Mouse (Mus musculus): ENCODE data around the gene Sgk1. TPM values are rescaled to one million over a fixed set of nuclear protein-coding genes. Genes with fewer than 3 reads are reported as not detected.
A peak's percentile ranks its signal among the peaks of the same experiment; 100 is the strongest.

Gene Sgk1
- total RNA-seq (2021): 10 to 100 TPM; 64.4 to 65.5 TPM
- long read RNA-seq, transcript Sgk1-201 (12 exons, 2,456 nt): major isoform, 17 of 41 reads
- long read RNA-seq, transcript Sgk1-202 (12 exons, 2,576 nt): minor isoform, 5 of 41 reads
- long read RNA-seq, transcript Sgk1-204 (14 exons, 3,096 nt): minor isoform, 6 of 41 reads
- long read RNA-seq, partial matches to known transcripts: 9 of 41 reads
- long read RNA-seq, other reads (novel, unspliced or antisense): 4 of 41 reads

DNA sequence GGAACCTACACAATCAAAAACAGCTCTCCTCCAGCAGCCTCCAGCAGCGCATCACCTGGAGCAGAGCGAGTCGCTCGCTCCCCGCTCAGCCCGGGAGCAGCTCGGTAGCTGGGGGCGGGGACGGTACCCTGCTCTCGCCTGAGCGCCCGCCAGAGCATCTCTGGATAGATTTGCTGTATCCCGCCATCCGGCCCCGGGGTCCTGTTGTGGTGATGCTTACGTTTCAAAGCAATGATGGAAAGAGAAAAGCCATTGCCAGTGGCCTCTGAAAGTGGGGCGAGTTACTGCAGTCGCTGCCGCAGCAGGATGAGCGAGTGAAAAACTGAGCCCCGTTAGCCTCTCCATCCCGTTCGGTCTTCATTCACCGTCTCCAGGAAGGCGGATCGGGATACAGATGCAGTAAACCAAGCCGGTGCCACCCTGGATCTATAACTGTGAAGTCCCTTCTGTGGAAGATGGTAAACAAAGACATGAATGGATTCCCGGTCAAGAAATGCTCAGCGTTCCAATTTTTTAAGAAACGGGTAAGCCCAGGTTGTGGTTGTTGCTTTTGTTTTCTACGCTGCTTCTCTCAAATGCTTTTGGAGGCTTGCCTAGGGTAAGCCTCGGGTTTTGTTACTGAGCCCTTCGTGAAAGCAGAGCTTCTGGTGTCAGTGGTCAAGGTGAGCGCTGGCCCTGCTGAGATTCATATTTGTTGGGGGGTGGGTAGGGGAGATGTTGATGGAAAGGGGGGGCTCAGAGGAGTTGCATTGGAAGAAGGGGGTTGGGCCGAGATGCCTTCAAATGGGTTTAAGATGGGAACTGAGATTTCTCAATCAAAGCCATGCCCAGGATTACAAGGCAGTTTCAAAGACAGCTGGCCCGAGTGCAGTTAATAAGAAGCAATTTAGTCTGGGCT lies at the start of gene Sgk1:
Sgk1 (plus strand) TSS at position 1 of the 898 bp plus-strand sequence.
- peak; percentile 60 to 69 for DNase-seq (ENCODE audit: low spot score in 2 of 2)

DNA sequence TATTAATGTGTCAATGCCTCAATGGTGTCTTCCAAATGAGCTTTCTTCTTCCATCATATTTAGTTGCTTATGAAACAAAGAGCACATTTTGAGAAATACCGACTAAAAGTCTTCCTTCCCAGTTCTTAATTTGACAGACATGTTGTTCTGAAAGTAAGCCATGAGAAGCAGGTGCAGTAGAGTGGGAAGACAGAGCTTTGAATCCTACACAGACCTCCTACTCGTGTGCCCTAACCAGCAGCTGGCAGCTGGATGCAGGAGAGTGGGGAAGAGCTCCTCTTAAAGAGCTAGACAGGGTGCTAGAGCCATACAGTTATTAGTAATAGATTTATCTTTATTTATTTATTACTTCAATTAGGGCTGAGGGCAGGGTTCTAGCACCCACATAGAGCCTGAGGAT lies 49.7 kb upstream of the Sgk1 start:
- no peak for DNase-seq (ENCODE audit: low spot score in 2 of 2)

DNA sequence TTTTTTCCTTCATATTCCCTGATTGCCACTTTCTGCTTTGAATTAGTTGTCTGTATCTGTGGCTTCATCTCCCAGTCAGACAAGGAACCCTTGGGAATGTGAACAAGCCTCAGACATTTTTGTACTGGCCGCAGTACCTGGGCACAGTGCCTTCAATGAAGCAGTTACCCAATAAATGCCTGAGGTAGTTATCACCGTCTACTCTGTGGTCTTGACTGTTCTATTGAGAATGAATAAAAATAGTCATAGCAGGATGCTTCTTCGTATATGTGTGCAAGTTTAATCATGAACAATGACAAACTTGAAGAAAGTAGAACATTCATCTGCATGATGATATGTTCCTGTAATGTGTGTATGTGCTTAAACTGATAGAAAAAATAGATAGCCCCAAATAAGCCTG lies 48.2 kb upstream of the Sgk1 start:
- no peak for DNase-seq (ENCODE audit: low spot score in 2 of 2)

DNA sequence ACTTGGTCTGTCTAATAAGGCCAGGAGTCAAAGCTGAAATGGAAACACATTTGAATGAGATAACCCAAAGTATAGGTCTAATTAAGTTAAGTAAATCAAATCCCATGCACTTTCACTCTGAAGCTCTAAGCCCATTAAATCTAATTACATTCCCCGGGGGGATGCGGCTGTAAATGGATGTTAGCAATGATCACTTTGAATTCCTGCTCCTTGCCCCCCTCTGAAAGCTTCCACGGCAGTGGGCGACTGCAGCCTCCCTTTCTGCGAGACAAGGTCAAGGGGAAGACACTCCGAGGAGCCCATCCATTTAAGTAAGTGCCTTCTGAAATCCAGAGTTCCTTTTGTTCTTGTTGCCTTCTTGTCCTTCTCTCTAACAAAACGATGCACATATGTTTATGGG lies 46.9 kb upstream of the Sgk1 start:
- DNase-seq (ENCODE audit: low spot score in 2 of 2): no peak

DNA sequence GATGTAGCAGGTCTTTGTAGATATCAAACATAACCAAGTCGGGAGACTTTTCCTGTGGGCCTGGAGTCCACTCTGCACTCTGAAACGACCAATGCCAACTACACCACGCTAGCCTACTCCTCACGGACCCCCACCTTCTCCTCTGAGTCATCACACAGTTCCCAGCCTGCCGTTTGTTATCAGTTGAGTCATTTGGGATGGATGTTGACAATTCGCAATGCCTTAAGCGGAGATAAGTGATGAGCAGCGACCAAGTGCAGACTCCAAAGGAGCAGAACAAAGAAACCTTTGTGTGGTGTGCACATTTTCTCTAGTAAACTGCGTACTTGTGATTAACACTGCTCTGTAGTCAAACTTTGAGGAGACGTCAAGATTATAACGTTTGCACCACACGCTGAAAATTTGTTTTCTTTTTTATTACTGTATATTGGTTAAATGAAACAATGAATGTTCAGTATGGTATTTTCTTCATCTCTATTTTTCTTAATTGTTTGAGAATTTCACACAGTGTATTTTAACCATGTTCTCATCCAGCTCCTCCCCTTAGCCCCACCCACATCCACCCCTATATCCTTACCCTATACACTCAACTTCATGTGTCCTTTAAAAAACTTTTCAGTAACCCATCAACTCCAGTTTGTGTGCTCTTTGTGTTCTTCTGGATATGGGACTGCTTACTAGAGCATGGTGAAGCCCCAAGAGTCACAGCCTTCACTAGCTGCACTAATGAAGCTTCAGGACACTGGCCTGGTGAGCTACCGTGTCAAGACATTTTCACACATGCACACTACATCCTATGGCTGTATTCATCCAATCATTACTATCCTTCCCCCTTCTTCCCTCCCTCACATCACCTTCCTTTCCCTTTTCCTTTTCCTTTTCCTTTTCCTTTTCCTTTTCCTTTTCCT lies 42.5 kb upstream of the Sgk1 start:
- no peak for DNase-seq (ENCODE audit: low spot score in 2 of 2)

DNA sequence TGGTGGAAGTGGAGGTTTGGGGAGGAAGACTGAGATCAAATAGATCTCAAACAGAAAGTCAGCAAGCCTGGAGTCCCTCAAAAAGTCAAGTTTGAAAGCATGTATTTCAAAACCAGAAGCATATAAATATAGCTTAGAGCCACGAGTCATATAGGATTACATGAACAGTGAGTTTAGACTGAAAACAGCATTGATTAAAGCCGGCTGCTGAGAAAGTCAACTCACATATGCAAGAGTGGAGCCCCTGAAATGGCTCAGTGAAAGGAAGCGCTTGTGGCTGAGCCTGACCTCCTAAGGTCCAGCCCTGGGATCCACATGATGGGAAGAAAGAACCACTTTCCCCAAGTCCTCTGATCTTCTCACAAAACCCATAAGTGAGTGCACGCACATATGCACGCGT lies 38.7 kb upstream of the Sgk1 start:
- no peak for DNase-seq (ENCODE audit: low spot score in 2 of 2)

DNA sequence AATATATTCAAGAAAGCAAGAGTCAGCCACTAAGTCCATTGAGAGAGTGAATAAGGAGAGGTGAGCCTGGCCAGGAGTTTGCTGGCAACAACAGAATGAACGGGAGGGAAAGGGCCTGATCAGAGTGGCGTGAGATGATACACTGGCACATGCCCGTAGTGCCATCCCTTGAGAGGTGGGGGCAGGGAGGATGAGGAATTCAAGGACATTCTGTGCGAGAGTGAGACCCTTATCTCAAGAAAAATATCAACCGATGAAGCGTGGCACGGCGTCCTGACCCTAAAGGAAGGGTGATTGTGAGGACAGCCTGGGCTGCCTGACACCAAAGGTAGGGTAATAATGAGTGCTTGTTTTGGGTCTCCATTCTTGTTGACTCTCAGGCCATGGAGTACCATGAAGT lies 38.1 kb upstream of the Sgk1 start:
- DNase-seq (ENCODE audit: low spot score in 2 of 2): no peak

DNA sequence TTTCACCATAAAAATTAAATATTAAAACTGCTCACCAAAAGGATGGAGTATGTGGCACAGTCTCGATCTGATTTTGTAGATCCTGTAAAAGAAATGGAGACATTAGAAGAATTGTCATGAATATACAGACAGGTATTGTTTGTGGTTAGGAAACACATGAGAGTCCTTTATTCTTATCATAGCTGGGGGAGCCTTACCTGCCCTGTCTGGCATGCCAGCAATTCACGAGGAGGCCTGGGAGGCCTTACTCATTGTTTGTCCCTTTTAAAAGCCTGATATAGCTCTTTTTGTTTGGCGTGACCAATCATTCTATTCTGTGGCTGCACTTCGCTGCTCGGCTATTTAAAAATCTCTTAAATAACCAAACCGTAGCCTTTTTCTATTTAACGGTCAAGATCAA lies 37.6 kb upstream of the Sgk1 start:
- no peak for DNase-seq (ENCODE audit: low spot score in 2 of 2)

DNA sequence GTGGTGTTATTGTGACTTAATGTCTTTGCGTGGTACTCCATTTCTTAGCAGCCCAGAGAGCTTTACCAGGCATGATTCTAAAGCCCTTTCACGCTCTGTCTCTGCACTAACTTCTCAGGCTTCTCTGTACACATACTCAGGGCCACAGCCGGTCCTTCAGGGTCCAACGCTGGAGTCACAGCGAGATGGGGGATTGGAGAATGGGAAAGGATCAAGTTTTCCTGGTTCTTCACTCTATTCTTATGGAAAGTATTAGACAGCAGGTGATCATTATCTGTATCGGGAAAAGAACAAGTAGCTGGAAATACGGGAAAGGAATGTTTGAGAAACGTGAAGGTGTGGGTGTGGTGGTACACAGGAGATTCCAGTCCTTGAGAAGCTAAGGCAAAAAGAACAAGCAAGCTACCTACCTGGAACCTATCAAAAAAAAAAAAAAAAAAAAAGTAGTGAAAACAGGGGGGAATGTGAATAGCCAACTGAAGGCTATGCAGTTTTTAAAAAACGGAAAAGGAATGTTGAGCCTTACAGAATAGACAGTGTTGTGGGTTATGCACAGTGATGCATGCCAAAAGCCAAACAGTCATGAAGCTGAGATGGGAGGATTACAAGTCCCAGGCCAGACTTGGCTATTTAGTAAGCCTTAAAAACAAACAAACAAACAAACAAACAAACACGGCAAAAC lies 36.2 kb upstream of the Sgk1 start:
- no peak for DNase-seq (ENCODE audit: low spot score in 2 of 2)

DNA sequence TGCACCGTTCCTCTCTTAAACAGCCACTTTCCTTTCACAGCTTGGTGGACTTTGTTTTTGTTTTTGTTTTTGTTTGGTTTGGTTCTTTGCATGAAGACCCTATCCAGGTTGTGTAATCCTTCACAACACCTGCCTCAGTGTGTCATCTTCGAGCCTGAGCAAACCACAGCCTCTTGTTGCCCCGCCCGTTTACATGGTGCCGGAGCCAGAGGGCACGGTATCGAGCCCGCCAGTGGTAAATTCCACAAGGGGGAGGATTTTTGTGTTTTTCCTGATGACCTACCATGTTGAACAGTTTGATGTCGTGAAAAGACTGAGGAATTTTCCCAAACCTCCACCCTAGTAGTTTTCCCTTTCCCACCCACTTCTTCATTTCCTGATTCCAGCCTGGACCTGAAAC lies 35.6 kb upstream of the Sgk1 start:
- no peak for DNase-seq (ENCODE audit: low spot score in 2 of 2)

DNA sequence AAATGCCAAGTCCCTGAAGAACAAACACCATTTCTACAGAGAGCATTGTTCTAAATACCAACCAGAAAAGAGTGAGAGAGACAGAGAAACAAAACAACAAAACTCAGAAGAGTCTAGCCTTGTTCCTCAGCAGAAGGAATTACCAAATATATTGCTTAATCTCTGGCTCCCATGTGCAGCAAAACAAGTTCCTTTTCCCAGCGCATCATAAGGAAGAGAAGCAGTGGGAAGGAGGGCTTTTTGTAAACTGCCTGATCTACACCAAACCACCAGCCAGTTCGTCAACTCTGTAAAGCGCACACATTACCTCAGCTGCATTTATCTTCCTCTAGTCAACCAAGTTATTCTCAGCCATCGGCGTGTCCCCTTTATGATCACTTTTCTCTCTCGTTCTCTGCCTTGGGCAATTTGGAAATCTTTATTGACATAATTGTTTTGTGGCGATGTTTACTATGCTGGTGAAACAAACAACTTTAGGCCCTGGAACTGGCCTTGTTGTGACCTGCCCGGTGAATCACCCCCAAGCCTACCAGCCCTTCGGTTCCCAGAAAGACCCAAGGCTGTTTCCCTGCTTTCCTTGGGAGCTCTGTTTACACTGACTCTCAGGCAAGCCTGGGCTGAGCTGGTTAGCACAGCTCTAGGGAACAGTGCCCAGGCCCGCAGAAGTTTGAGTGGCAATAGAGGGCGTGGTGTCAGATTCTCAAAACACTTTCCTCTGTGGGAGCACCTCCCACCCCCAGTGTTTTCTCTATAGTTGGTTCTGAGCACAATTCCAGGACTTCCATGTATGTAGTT lies 34.8 kb upstream of the Sgk1 start:
- DNase-seq (ENCODE audit: low spot score in 2 of 2): no peak

DNA sequence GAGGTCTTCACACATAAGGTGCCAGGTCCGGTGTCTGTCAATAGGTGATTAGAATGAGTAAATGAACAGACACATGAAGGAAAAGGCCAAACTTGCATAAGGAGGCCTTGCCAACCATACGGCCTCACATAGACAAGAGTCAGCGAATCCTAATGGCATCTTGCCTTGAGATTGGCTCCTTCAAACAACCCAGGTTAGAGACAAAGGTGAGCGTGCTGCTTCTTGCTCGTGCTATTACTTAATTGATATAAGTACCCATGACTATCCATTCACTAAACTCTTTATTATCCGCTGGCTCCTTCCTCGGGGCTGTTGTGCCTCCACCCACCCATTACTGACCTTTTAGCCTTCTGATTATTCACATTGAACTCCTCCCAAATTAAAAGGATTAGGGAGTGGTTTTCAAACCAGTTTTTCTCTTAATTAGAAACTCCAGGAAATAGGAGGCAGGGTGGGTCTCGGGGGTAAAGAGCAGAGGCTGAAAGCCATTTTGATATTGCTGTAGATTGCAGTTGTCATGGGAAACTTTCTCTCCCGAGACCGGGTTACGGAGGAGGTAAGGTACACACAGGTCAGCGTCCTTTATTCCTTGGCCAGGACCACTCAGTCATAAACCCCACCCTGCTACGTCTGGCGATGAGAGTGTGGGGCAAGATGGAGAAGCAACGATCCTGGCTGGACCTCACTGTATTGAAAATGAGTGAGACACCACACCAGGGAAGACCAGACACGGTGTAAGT lies 33.9 kb upstream of the Sgk1 start:
- no peak for DNase-seq (ENCODE audit: low spot score in 2 of 2)

DNA sequence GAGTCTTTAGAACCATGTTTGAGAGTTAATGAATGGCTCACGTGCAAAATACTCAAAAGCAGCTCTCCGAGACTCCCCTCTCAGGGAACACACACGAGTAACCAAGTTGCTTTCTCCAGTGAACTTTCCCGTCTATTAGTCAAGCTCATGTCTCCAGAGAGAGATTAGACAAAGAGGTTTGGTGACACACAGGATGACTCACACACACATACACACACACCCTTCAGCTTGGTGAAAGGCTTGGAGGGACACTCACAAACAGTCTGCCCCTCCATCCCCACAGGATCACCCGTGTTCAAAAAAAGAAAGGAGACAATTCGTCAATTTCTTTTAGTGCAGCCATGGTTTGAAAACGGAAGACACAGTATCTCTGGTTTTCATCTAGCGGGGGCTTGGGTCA lies 32.7 kb upstream of the Sgk1 start:
- DNase-seq (ENCODE audit: low spot score in 2 of 2): no peak

DNA sequence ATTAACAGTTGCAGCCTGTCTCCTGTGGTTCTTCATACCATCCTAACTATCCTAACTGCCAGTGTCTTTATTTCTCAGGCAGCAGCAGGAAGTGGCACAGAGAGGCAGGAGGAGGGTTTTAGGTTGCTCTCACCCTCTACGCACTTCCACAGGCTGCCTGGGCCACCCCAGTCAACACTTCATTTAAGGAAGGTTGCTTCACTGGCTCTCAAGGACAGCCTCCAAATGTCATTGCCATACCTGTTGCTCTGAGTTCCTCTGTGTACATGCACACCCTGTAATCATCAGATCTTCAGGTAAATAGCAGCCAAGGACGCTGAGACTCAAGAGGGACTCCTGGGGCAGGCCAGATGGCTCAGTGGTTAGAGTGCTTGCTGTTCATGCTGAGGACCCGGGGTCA lies 31.7 kb upstream of the Sgk1 start:
- DNase-seq (ENCODE audit: low spot score in 2 of 2): no peak

DNA sequence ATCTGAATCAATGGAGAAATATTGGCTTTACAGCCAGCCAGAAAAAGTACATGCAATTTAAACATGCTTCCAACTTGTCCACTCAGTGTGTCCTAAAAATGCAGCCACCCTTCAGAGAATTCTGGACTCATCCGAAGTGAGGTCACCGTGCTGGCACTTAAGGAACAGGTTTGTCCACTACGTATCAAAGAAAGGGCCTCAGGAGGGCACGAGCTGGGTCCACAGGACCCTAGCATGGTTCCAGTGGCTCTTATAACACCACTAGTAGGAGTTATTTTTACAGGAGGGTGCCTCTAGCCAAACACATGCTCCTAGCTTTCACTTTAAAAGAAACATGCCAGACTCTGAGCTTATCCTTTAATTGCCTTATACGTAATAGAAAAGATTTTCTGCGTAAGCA lies 28.9 kb upstream of the Sgk1 start:
- DNase-seq (ENCODE audit: low spot score in 2 of 2): no peak

DNA sequence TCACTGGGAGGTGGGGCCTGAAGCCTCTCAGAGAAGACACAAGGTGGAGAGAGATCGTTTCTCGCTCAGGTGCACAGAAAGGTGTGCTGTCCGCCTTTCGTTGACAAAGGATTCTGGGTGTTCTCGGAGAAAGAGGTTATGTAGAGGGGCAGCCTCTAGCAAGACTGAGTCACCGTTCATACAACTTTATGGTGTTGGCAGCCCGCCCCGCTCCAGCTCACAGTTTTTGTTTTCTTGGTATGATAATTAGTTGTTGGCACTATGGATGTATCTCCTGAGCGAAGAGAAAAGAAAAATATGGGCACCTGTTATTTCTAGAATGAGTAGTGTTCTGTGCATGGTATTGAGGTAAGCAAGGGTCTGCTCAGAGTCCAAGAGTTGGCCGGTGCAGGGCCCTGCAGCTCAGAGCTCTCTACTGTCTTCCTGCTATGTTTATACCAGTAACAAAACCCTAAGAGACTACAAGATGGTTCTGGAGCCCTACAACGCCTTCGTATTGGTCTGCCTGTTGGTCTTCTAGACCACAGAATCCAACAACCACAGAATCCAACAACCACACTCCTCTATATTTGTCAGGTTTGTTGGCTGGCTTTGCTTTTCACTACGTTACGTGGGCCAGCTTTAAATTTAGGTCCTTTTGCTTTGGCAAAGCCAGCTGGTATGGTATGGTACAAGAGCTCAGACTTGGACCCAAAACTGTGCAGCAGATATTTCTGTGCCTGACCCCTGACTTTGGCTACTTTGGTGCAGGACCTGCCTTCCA lies 28.2 kb upstream of the Sgk1 start:
- no peak for DNase-seq (ENCODE audit: low spot score in 2 of 2)

DNA sequence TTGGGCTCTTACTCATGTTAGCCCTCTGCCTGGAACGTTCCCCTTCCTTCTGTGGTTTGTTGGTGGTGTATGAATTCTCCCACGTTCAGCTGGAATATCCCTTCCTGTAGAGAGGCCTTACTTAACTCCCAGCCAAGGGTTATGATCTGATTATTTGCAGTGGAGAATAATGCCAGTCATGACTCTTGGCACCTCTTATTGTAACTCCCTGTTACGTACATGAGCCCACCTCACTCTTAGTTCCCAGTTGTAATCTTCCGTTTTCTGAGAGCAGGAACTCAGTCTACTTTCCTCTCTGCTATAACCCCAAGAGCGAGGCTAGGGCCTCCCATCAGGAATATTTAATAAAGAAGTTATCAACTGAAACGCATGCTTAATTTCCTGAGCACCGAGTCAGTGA lies 26.6 kb upstream of the Sgk1 start:
- DNase-seq (ENCODE audit: low spot score in 2 of 2): no peak

DNA sequence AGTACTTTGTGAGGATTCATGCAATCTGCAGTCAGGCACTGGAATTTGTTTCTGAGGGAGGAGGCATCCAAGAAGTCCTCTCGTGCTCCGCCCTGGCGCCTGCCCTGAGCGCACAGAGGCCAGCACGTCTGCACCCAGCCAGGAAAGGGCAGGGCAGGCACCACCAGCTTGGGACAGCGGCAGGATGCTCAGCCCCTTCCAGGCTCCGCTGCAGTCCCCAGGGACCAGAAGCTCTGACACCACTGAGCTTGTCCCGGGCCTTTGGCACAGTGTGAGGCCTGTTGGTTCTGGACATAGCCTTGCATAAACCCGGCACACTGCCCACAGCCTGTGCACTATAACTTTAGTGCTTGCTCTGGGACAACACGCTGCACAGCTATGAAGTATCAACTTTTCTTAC lies 24.3 kb upstream of the Sgk1 start:
- no peak for DNase-seq (ENCODE audit: low spot score in 2 of 2)

DNA sequence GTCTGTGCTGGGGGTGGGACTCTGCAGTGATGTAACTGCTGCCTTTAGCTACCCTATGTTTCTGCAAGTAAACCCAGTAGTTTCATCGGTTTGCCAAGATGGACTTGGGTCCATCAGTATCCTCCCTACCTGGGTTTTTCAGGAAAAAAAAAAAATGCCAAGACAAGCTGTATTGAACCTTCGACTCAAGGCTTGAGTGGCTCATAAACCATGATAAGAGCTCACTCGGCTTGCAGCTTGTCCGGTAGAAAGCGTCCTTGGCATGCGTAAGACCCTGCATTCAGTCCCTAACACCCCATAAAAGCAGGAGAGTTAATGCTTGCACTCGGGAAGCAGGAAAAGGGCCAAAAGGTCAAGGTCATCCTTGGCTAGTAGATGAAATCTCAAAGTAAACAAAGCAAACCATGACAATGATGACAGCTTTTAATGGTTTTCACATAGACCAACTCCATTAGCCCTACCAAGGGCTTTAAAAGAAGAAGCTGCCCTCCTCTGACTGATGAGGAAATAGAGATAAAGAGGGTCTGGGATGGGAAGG lies 23.5 kb upstream of the Sgk1 start:
- no peak for DNase-seq (ENCODE audit: low spot score in 2 of 2)

All from layer of hippocampus, postnatal 10 days (tissue).